Mouse (Mus musculus): ENCODE results near the gene Bmi1. TPM values are rescaled to one million over a fixed set of nuclear protein-coding genes. Genes with fewer than 3 reads are reported as not detected.

Bmi1 gene
- polyA plus RNA-seq, 1 experiment from 2014 or later = 10.5 TPM

DNA sequence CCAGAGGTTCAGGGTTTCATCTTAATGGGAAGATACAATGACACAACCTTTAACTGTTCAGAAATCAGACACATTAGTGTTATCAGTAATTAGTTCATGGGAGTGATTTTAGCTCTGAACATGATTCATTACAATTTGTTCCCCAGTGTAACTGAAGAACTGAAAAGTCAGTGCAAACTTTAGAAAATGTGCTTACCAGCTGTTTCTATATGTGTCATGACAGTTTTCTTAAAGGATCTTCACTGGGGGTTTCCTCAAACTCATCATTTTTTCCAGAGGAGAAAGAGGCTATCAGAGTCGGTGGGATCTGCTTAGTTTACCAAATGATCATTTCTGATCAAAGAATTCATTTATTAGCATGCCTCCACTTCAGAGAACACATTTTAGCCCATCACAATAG is 15.7 kb downstream of the Bmi1 start:
- Histone ChIP-seq H3K9ac (ENCODE audit: low read length) (no peak overlapping the region), H3K9me3 (ENCODE audit: control insufficient read depth, low read length) (no peaks in the 10 kb centered on the region), H3K36me3 (ENCODE audit: control insufficient read depth, insufficient read depth, low read length) (no peaks in the 10 kb centered on the region), H3K4me3 (ENCODE audit: low read depth, low read length) (no peak overlapping the region), H3K4me1 (replicated peaks; ENCODE audit: control insufficient read depth, insufficient read depth) (peaks cover 5% of the 10 kb centered on the region), H3K27ac (replicated peaks) (no peak overlapping the region), H3K4me2 (replicated peaks; ENCODE audit: low read depth) (no peak overlapping the region), H3K27me3 (ENCODE audit: control insufficient read depth, insufficient read depth, low read length) (peaks cover 15% of the 10 kb centered on the region; the same call in 1 of the 2 replicates)
- TF ChIP-seq EP300 (optimal IDR thresholded peaks at IDR 0.05) (no peak), CTCF (IDR thresholded peaks at IDR 0.05; ENCODE audit: low read depth) (no peak)
- WGBS = 7% methylated on average over 1 of the region's 1 CpGs
- DNase-seq (ENCODE audit: low spot score) = no peak
- no peak for ATAC-seq (ENCODE audit: low FRiP score, low TSS enrichment)

DNA sequence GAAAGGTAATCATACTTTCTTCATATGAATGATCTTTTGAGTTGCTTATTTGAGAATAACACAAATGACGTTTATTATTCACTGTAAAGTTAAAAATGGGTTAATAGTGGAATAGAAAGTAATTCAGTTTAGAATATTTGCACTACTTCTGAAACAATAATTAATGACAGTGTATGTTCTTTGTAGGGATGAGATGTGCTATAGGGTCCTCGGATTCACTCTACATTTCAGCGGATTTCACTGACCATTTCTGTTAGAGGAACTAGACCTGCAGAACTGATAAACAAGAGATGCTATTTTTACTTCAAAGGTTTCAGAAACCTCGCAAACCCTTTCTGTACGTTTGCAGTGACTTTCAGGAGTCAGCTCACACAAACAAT is 16.7 kb downstream of the Bmi1 start:
- peak overlapping the region; percentile 97 for H3K4me2 ChIP-seq (replicated peaks; ENCODE audit: low read depth)
- no peaks in the 10 kb centered on the region for H3K36me3 ChIP-seq (ENCODE audit: control insufficient read depth, insufficient read depth, low read length)
- 3% methylated on average over 5 of the region's 5 CpGs for WGBS
- no peak for TF ChIP-seq CTCF (IDR thresholded peaks at IDR 0.05; ENCODE audit: low read depth)
- no peak for TF ChIP-seq EP300 (optimal IDR thresholded peaks at IDR 0.05)
- H3K9ac ChIP-seq (ENCODE audit: low read length) = no peak overlapping the region
- H3K27ac ChIP-seq (replicated peaks) = no peak overlapping the region
- H3K4me1 ChIP-seq (replicated peaks; ENCODE audit: control insufficient read depth, insufficient read depth) = peaks cover 5% of the 10 kb centered on the region
- H3K27me3 ChIP-seq (ENCODE audit: control insufficient read depth, insufficient read depth, low read length) = peaks cover 15% of the 10 kb centered on the region; the same call in 1 of the 2 replicates
- ATAC-seq (ENCODE audit: low FRiP score, low TSS enrichment) (no peak), DNase-seq (ENCODE audit: low spot score) (no peak)
- no peaks in the 10 kb centered on the region for H3K9me3 ChIP-seq (ENCODE audit: control insufficient read depth, low read length)
- peak overlapping the region; percentile 75 for H3K4me3 ChIP-seq (ENCODE audit: low read depth, low read length)

- peaks cover 17% of the 10 kb centered on the region; the same call in 1 of the 2 replicates for H3K27me3 ChIP-seq (ENCODE audit: control insufficient read depth, insufficient read depth, low read length)
- 2% methylated on average over 34 of the region's 61 CpGs for WGBS
- H3K9me3 ChIP-seq (ENCODE audit: control insufficient read depth, low read length) = no peaks in the 10 kb centered on the region
- peaks cover 5% of the 10 kb centered on the region for H3K4me1 ChIP-seq (replicated peaks; ENCODE audit: control insufficient read depth, insufficient read depth)
- H3K27ac ChIP-seq (replicated peaks) = peak within 1 kb of the TSS; percentile 85
- H3K4me2 ChIP-seq (replicated peaks; ENCODE audit: low read depth) = peak within 1 kb of the TSS; percentile 97
- DNase-seq (ENCODE audit: low spot score) (peak; percentile 81), ATAC-seq (ENCODE audit: low FRiP score, low TSS enrichment) (peak; percentile 89)
- H3K9ac ChIP-seq (ENCODE audit: low read length) = peak within 1 kb of the TSS; percentile 94
- no peak for TF ChIP-seq CTCF (IDR thresholded peaks at IDR 0.05; ENCODE audit: low read depth)
- no peak for TF ChIP-seq EP300 (optimal IDR thresholded peaks at IDR 0.05)
- H3K36me3 ChIP-seq (ENCODE audit: control insufficient read depth, insufficient read depth, low read length) = no peaks in the 10 kb centered on the region
- peak within 1 kb of the TSS; percentile 75 for H3K4me3 ChIP-seq (ENCODE audit: low read depth, low read length)
Measured at GRCm38 (mm10) chr2:18693871-18694610, 17.2 kb downstream of the Bmi1 start, which contains the start of gene Spag6. Gene Spag6 (plus strand): TSS chr2:18694032.

GRCm38 (mm10) chr2:18694611-18694950 is 17.8 kb downstream of the Bmi1 start:
- Histone ChIP-seq H3K9ac (ENCODE audit: low read length) (peak overlapping the region; percentile 94), H3K27ac (replicated peaks) (peak overlapping the region; percentile 85), H3K9me3 (ENCODE audit: control insufficient read depth, low read length) (no peaks in the 10 kb centered on the region), H3K4me2 (replicated peaks; ENCODE audit: low read depth) (peak overlapping the region; percentile 97), H3K4me3 (ENCODE audit: low read depth, low read length) (peak overlapping the region; percentile 75), H3K27me3 (ENCODE audit: control insufficient read depth, insufficient read depth, low read length) (peaks cover 15% of the 10 kb centered on the region; the same call in 1 of the 2 replicates), H3K36me3 (ENCODE audit: control insufficient read depth, insufficient read depth, low read length) (no peaks in the 10 kb centered on the region), H3K4me1 (replicated peaks; ENCODE audit: control insufficient read depth, insufficient read depth) (peaks cover 5% of the 10 kb centered on the region)
- peak; percentile 50 for ATAC-seq (ENCODE audit: low FRiP score, low TSS enrichment)
- TF ChIP-seq EP300 (optimal IDR thresholded peaks at IDR 0.05) (no peak), CTCF (IDR thresholded peaks at IDR 0.05; ENCODE audit: low read depth) (no peak)
- no peak for DNase-seq (ENCODE audit: low spot score)
- WGBS = 3% methylated on average over 20 of the region's 20 CpGs

- no peak overlapping the region for H3K27ac ChIP-seq (replicated peaks)
- H3K4me1 ChIP-seq (replicated peaks; ENCODE audit: control insufficient read depth, insufficient read depth) = no peaks in the 10 kb centered on the region; the same call in 1 of the 2 replicates
- peaks cover 13% of the 10 kb centered on the region; the same call in 1 of the 2 replicates for H3K27me3 ChIP-seq (ENCODE audit: control insufficient read depth, insufficient read depth, low read length)
- no peak for ATAC-seq (ENCODE audit: low FRiP score, low TSS enrichment)
- H3K36me3 ChIP-seq (ENCODE audit: control insufficient read depth, insufficient read depth, low read length) = no peaks in the 10 kb centered on the region
- no peak overlapping the region for H3K9ac ChIP-seq (ENCODE audit: low read length)
- WGBS = 19% methylated on average over 8 of the region's 8 CpGs
- no peaks in the 10 kb centered on the region for H3K9me3 ChIP-seq (ENCODE audit: control insufficient read depth, low read length)
- DNase-seq (ENCODE audit: low spot score) = no peak
- H3K4me3 ChIP-seq (ENCODE audit: low read depth, low read length) = peak overlapping the region; percentile 75; the same call in 1 of the 2 replicates
- H3K4me2 ChIP-seq (replicated peaks; ENCODE audit: low read depth) = no peak overlapping the region
- TF ChIP-seq EP300 (optimal IDR thresholded peaks at IDR 0.05) (no peak), CTCF (IDR thresholded peaks at IDR 0.05; ENCODE audit: low read depth) (no peak)
Measured at GRCm38 (mm10) chr2:18695163-18695562, 18.3 kb downstream of the Bmi1 start.

DNA sequence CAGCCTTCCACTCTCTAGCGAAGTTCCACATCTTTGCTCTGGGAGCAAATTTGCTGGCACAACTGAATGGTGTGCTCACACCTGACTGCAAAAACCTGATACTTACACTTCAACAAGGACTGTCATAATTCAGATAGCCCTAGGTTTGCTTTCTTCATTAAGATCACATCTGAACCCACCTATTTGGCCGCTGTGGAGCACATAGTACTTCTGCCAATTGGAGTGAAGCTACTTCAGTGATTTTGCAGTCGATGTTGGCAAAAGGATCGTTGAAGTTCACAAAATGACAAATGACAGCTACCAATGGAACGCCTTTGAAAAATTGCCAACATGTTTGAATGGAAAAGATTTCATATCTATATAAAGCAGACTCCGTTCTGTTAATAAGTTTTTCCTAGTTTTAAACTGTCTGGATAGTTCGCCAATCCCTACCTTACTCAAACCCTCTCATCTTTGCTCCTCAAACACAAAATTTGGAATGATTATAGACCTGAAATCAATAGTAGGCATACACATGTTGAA is 18.9 kb downstream of the Bmi1 start:
- Histone ChIP-seq H3K4me2 (replicated peaks; ENCODE audit: low read depth) (no peak overlapping the region), H3K27me3 (ENCODE audit: control insufficient read depth, insufficient read depth, low read length) (peaks cover 11% of the 10 kb centered on the region; the same call in 1 of the 2 replicates), H3K4me1 (replicated peaks; ENCODE audit: control insufficient read depth, insufficient read depth) (no peaks in the 10 kb centered on the region), H3K36me3 (ENCODE audit: control insufficient read depth, insufficient read depth, low read length) (no peaks in the 10 kb centered on the region), H3K27ac (replicated peaks) (no peak overlapping the region), H3K9ac (ENCODE audit: low read length) (no peak overlapping the region), H3K4me3 (ENCODE audit: low read depth, low read length) (no peak overlapping the region), H3K9me3 (ENCODE audit: control insufficient read depth, low read length) (no peaks in the 10 kb centered on the region)
- 19% methylated on average over 7 of the region's 7 CpGs for whole genome bisulfite sequencing
- no peak for ATAC-seq (ENCODE audit: low FRiP score, low TSS enrichment)
- TF ChIP-seq EP300 (optimal IDR thresholded peaks at IDR 0.05) (no peak), CTCF (IDR thresholded peaks at IDR 0.05; ENCODE audit: low read depth) (no peak)
- no peak for DNase-seq (ENCODE audit: low spot score)
